Mouse (Mus musculus) midbrain, embryonic 10.5 days (tissue): ENCODE data around the gene Gm21830. TPM values are rescaled to one million over a fixed set of nuclear protein-coding genes. Genes with fewer than 3 reads are reported as not detected.

Experiments
- DNase-seq: peaks from one replicate; pipeline ENCODE4 v3.0.0-alpha.2; 2017; ENCODE audit warnings: low spot score
- H3K27ac ChIP-seq: fragments of 300-500 bp; sonication (generic); replicated peaks from 2 replicates; pipeline ENCODE4 v1.5.1; 2016; ENCODE audit warnings: mild to moderate bottlenecking
- H3K27me3 ChIP-seq: fragments of 300-500 bp; sonication (generic); 2 replicates; pipeline ENCODE4 v1.6.1; 2016; ENCODE audit warnings: low read depth, mild to moderate bottlenecking; ENCODE audit not compliant: poor library complexity, severe bottlenecking
- H3K36me3 ChIP-seq: fragments of 300-500 bp; sonication (generic); 2 replicates; pipeline ENCODE4 v1.6.1; 2016; ENCODE audit warnings: mild to moderate bottlenecking, moderate library complexity
- H3K4me1 ChIP-seq: fragments of 300-500 bp; sonication (generic); 2 replicates; pipeline ENCODE4 v1.6.1; 2016
- H3K4me3 ChIP-seq: fragments of 300-500 bp; sonication (generic); 2 replicates; pipeline ENCODE4 v1.5.1; 2016; ENCODE audit warnings: mild to moderate bottlenecking, moderate library complexity
- H3K9me3 ChIP-seq: fragments of 300-500 bp; sonication (generic); replicated peaks from 2 replicates; pipeline ENCODE4 v1.6.1; 2016; ENCODE audit warnings: mild to moderate bottlenecking
- WGBS: fragments of 180-500 bp; shearing (Covaris S2); methylation state at CpG from one replicate; pipeline ENCODE4 v1.1.7; 2016; 5-methylcytosine and 5-hydroxymethylcytosine counted together
- polyA plus RNA-seq: library from polyadenylated mRNA; unstranded; fragments of >200 nt; fragmentation: Nextera tagmentation; extraction: Ambion mirVana; gene quantifications from 2 replicates; pipeline ENCODE4 v1.2.1, GENCODE M21; 2016

Gene Gm21830
- polyA plus RNA-seq, 1 experiment from 2014 or later, result not detected

DNA sequence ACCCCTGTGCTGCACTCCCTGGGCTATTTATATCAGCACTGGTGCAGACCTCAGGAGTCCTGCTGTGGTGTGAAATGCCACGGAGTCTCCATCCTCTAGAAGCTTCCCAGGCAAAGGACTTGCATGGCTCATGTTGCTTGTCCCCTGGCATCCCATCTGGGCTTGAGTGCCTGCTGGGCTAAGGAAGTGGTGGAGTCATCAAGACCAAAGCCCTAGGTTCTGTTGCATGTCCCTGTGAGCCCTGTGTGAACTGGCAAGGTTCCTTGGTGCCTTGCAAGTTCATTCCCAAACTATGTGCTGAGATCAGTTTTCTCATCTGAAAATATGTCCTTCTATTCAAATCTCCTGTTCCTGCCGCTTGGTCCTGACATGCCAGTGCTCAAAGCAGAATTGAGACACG is 67.5 kb downstream of the Gm21830 start:
- Histone ChIP-seq H3K36me3 (no peaks in the 10 kb centered on the region), H3K9me3 (no peaks in the 10 kb centered on the region), H3K27me3 (no peaks in the 10 kb centered on the region), H3K27ac (no peak overlapping the region), H3K4me1 (peaks cover 2% of the 10 kb centered on the region; the same call in 1 of the 2 replicates), H3K4me3 (no peak overlapping the region)
- no peak for DNase-seq
- 75% methylated on average over 3 of the region's 3 CpGs for WGBS

Other genes starting within 250 kb of the Gm21830 start
- gene Gm26727, start 19.5 kb downstream of the Gm21830 start, polyA plus RNA-seq, result not detected in 2 replicates
- not detected in 2 replicates for gene Xirp2, start 32.3 kb downstream of the Gm21830 start, polyA plus RNA-seq
- gene B3galt1, start 152.1 kb downstream of the Gm21830 start, polyA plus RNA-seq, result 6.1 and 8.6 TPM in 2 replicates